Mouse (Mus musculus): ENCODE data around the gene Olfr126. TPM values are rescaled to one million over a fixed set of nuclear protein-coding genes. Genes with fewer than 3 reads are reported as not detected.

Gene Olfr126
- not detected for total RNA-seq (2018; cell fraction: chromatin; rRNA removed)
- not detected for total RNA-seq (2018; cell fraction: cytosol; rRNA removed)
- not detected for total RNA-seq (2018; cell fraction: nucleus; rRNA removed)
- polyA plus RNA-seq (2018): not detected in 3 replicates

GRCm38 (mm10) chr17:37847183-37847582 lies at the start of gene Olfr126:
Gene Olfr126 (plus strand): TSS chr17:37847483.
- Histone ChIP-seq H3K79me2 (ENCODE audit: inconsistent target) (no peaks in the 10 kb centered on the region), H3K36me3 (ENCODE audit: inconsistent target) (no peaks in the 10 kb centered on the region), H3K27ac (no peak within 1 kb of the TSS), H3K4me3 (ENCODE audit: inconsistent target) (no peak within 1 kb of the TSS)

- H3K27ac ChIP-seq: no peak within 1 kb of the TSS
- H3K4me3 ChIP-seq (ENCODE audit: inconsistent target): no peak within 1 kb of the TSS
- H3K36me3 ChIP-seq (ENCODE audit: inconsistent target): no peaks in the 10 kb centered on the region
- no peaks in the 10 kb centered on the region for H3K79me2 ChIP-seq (ENCODE audit: inconsistent target)
- 83% methylated on average over 3 of the region's 3 CpGs for WGBS (ENCODE audit: missing documents)
Measured at GRCm38 (mm10) chr17:37799588-37799987, 47.7 kb upstream of the Olfr126 start, which contains the start of gene Olfr124. Gene Olfr124 (plus strand): TSS chr17:37799888.

- Histone ChIP-seq H3K79me2 (ENCODE audit: inconsistent target) (no peaks in the 10 kb centered on the region), H3K4me3 (ENCODE audit: inconsistent target) (no peak within 1 kb of the TSS), H3K27ac (no peak within 1 kb of the TSS), H3K36me3 (ENCODE audit: inconsistent target) (no peaks in the 10 kb centered on the region)
Measured at GRCm38 (mm10) chr17:37832649-37833048, 14.6 kb upstream of the Olfr126 start, which contains the start of gene Olfr125. Gene Olfr125 (plus strand): TSS chr17:37832949.

GRCm38 (mm10) chr17:37863901-37864300 lies 16.6 kb downstream of the Olfr126 start:
- H3K4me3 ChIP-seq (ENCODE audit: inconsistent target): no peak overlapping the region
- H3K27ac ChIP-seq: no peak overlapping the region
- WGBS (ENCODE audit: missing documents): 80% methylated on average over 2 of the region's 2 CpGs
- H3K79me2 ChIP-seq (ENCODE audit: inconsistent target): no peaks in the 10 kb centered on the region
- no peaks in the 10 kb centered on the region for H3K36me3 ChIP-seq (ENCODE audit: inconsistent target)

- no peak overlapping the region for H3K27ac ChIP-seq
- no peak overlapping the region for H3K4me3 ChIP-seq (ENCODE audit: inconsistent target)
- 30% methylated on average over 8 of the region's 8 CpGs for WGBS (ENCODE audit: missing documents)
- no peaks in the 10 kb centered on the region for H3K79me2 ChIP-seq (ENCODE audit: inconsistent target)
- H3K36me3 ChIP-seq (ENCODE audit: inconsistent target): no peaks in the 10 kb centered on the region
Measured at GRCm38 (mm10) chr17:37869676-37870205, 22.5 kb downstream of the Olfr126 start.

- no peak overlapping the region for H3K27ac ChIP-seq
- H3K36me3 ChIP-seq (ENCODE audit: inconsistent target): no peaks in the 10 kb centered on the region
- no peaks in the 10 kb centered on the region for H3K79me2 ChIP-seq (ENCODE audit: inconsistent target)
- no peak overlapping the region for H3K4me3 ChIP-seq (ENCODE audit: inconsistent target)
- 65% methylated on average over 3 of the region's 3 CpGs for WGBS (ENCODE audit: missing documents)
Measured at GRCm38 (mm10) chr17:37873830-37874229, 26.5 kb downstream of the Olfr126 start.

- 60% methylated on average over 1 of the region's 1 CpGs for WGBS (ENCODE audit: missing documents)
- Histone ChIP-seq H3K36me3 (ENCODE audit: inconsistent target) (no peaks in the 10 kb centered on the region), H3K4me3 (ENCODE audit: inconsistent target) (no peak within 1 kb of the TSS)
Measured at GRCm38 (mm10) chr17:37900137-37900536, 52.9 kb downstream of the Olfr126 start, which contains the start of gene Olfr127. Gene Olfr127 (plus strand): TSS chr17:37900437.

More at GRCm38 (mm10) chr17:37900137-37900536, 52.9 kb downstream of the Olfr126 start, which contains the start of gene Olfr127:
- Histone ChIP-seq H3K79me2 (ENCODE audit: inconsistent target) (no peaks in the 10 kb centered on the region), H3K27ac (no peak within 1 kb of the TSS)

Other genes starting within 250 kb of the Olfr126 start
- gene Olfr115, start 220.4 kb upstream of the Olfr126 start, polyA plus RNA-seq (2018): not detected in 3 replicates
- not detected in 3 replicates for gene Olfr116, start 220.3 kb upstream of the Olfr126 start, polyA plus RNA-seq (2018)
- gene Olfr117, start 183.7 kb upstream of the Olfr126 start, polyA plus RNA-seq (2018): not detected in 3 replicates
- not detected in 3 replicates for gene Olfr118, start 180.5 kb upstream of the Olfr126 start, polyA plus RNA-seq (2018)
- gene Olfr119, start 150.9 kb upstream of the Olfr126 start, polyA plus RNA-seq (2018): not detected in 3 replicates
- not detected in 3 replicates for gene Olfr120, start 125.7 kb upstream of the Olfr126 start, polyA plus RNA-seq (2018)
- not detected in 3 replicates for gene Olfr121, start 98.6 kb upstream of the Olfr126 start, polyA plus RNA-seq (2018)
- gene Olfr122, start 78.9 kb upstream of the Olfr126 start, polyA plus RNA-seq (2018): not detected in 3 replicates
- gene Olfr123, start 54.0 kb upstream of the Olfr126 start, polyA plus RNA-seq (2018): not detected in 3 replicates
- gene Olfr124, start 47.6 kb upstream of the Olfr126 start, polyA plus RNA-seq (2018): not detected in 3 replicates
- gene Olfr125, start 14.5 kb upstream of the Olfr126 start, polyA plus RNA-seq (2018): not detected in 3 replicates
- gene Olfr127, start 53.0 kb downstream of the Olfr126 start, polyA plus RNA-seq (2018): not detected in 3 replicates
- not detected in 3 replicates for gene Olfr128, start 73.1 kb downstream of the Olfr126 start, polyA plus RNA-seq (2018)
- not detected in 3 replicates for gene Olfr761, start 105.6 kb downstream of the Olfr126 start, polyA plus RNA-seq (2018)
- not detected in 3 replicates for gene Olfr129, start 212.6 kb downstream of the Olfr126 start, polyA plus RNA-seq (2018)
- not detected in 3 replicates for gene Olfr130, start 216.4 kb downstream of the Olfr126 start, polyA plus RNA-seq (2018)
- not detected in 3 replicates for gene Olfr131, start 241.2 kb downstream of the Olfr126 start, polyA plus RNA-seq (2018)

All from macrophage (primary cell).